Mouse (Mus musculus) kidney, postnatal 0 days (tissue): ENCODE results near the gene Pdhx. TPM values are rescaled to one million over a fixed set of nuclear protein-coding genes. Genes with fewer than 3 reads are reported as not detected.

Source experiments
- ATAC-seq: fragments of 200-750 bp; cut with Nextera tagmentation; replicated peaks from 2 replicates; pipeline ENCODE4 v1.8.0; 2017; ENCODE audit warnings: low read depth, moderate number of reproducible peaks, moderate TSS enrichment, moderate library complexity; ENCODE audit not compliant: low FRiP score
- DNase-seq: peaks from one replicate; pipeline ENCODE4 v3.0.0-alpha.2; 2016; ENCODE audit warnings: low spot score
- H3K27ac ChIP-seq: fragments of 300-500 bp; sonication (generic); 2 replicates; pipeline ENCODE4 v1.5.1; 2014; ENCODE audit warnings: mild to moderate bottlenecking
- H3K27me3 ChIP-seq: fragments of 300-500 bp; sonication (generic); 2 replicates; pipeline ENCODE4 v1.6.1; 2014; ENCODE audit warnings: low read length, mixed read lengths; ENCODE audit not compliant: insufficient read depth
- H3K36me3 ChIP-seq: fragments of 300-500 bp; sonication (generic); 2 replicates; pipeline ENCODE4 v1.6.1; 2014; ENCODE audit warnings: low read length, mixed read lengths; ENCODE audit not compliant: insufficient read depth
- H3K4me1 ChIP-seq: fragments of 300-500 bp; sonication (generic); replicated peaks from 2 replicates; pipeline ENCODE4 v1.6.1; 2014; ENCODE audit warnings: antibody characterized with exemption, low read length, mixed read lengths; ENCODE audit not compliant: insufficient read depth
- H3K4me2 ChIP-seq: fragments of 300-500 bp; sonication (generic); 2 replicates; pipeline ENCODE4 v1.6.1; 2014; ENCODE audit warnings: mild to moderate bottlenecking, low read length, moderate library complexity, mixed read lengths
- H3K4me3 ChIP-seq: fragments of 300-500 bp; sonication (generic); replicated peaks from 2 replicates; pipeline ENCODE4 v1.5.1; 2014; ENCODE audit warnings: low read depth, low read length
- H3K9ac ChIP-seq: fragments of 300-500 bp; sonication (generic); 2 replicates; pipeline ENCODE4 v1.6.1; 2014; ENCODE audit warnings: low read depth, low read length
- H3K9me3 ChIP-seq: fragments of 300-500 bp; sonication (generic); replicated peaks from 2 replicates; pipeline ENCODE4 v1.6.1; 2016; ENCODE audit warnings: low read length, inconsistent platforms, mixed read lengths
- CTCF ChIP-seq: IDR thresholded peaks from 2 replicates; pipeline ENCODE4 v1.5.1; 2016; ENCODE audit warnings: antibody characterized with exemption, low read depth, mild to moderate bottlenecking, moderate library complexity
- WGBS: fragments of 180-500 bp; shearing (Covaris S2); extraction: QIAGEN DNeasy Blood & Tissue Kit; methylation state at CpG from one replicate; pipeline ENCODE4 v1.1.7; 2014; 5-methylcytosine and 5-hydroxymethylcytosine counted together
- polyA plus RNA-seq: library from polyadenylated mRNA; unstranded; fragments of >200 nt; fragmentation: Nextera tagmentation; extraction: Ambion mirVana; gene quantifications from 2 replicates; pipeline ENCODE4 v1.2.1, GENCODE M21; 2015

The Pdhx gene
- polyA plus RNA-seq, 1 experiment from 2014 or later = 41.7 TPM

DNA sequence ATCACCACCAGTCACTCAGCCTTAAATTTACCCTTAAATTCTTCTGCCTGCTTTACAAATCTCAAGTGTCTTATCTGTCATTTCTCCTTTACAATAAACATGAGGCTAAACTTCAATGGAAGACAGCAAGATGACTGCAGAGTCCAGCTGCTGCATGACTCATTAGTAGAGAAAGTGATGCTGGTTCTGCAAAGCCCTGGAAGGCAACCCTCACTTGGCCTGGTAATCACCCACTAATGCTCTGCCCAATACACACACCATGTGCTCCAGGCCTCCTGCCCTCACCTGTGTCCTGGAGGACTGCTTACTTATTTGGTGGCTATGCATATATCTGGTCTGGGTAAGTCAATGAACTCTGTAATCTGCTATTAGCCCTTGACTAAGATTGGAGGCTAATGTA is 57.2 kb downstream of the Pdhx start:
- Histone ChIP-seq H3K4me3 (no peak overlapping the region), H3K36me3 (no peaks in the 10 kb centered on the region), H3K4me2 (no peak overlapping the region), H3K9ac (no peak overlapping the region), H3K4me1 (no peaks in the 10 kb centered on the region), H3K27ac (no peak overlapping the region), H3K27me3 (no peaks in the 10 kb centered on the region), H3K9me3 (no peaks in the 10 kb centered on the region)
- ATAC-seq (no peak), DNase-seq (no peak)
- TF ChIP-seq CTCF = no peak

DNA sequence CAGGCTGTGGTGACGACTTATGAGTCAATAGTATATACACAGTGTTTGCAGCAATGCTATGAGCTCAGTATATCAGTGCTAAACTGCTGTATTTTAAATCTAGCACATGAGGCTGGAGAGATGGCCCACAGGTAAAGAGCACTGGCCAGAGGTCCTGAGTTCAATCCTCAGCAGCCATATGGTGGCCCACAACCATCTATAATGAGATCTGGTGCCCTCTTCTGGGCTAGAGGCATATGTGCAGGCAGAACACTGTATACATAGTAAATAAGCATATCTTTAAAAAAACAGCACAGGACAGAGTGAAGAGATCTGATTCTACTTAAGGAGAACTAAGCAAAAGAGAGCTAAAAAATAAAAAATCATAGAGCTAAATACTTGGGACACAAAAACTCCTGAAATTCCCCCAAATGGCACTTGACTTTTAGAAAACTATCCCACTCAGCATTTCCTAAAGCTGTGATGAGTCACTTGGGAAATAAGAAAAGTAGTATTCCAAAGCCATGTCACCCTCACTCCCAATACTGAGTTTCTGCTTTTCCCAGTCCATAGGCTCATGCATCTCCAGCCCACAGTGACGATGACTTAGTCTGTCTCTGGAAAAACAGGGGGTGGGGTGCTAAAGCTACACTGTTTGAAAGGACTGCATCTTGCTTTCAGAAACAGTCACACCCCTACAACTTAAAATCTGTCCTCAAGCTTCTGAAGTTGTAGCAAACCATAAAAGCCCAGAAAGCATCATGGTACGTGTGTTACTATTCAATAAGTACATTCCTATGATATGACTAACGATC is 60.3 kb downstream of the Pdhx start:
- Histone ChIP-seq H3K4me1 (no peaks in the 10 kb centered on the region), H3K9ac (no peak overlapping the region), H3K4me3 (no peak overlapping the region), H3K9me3 (no peaks in the 10 kb centered on the region), H3K36me3 (no peaks in the 10 kb centered on the region), H3K4me2 (no peak overlapping the region), H3K27ac (no peak overlapping the region), H3K27me3 (no peaks in the 10 kb centered on the region)
- 89% methylated on average over 4 of the region's 4 CpGs for WGBS
- DNase-seq (no peak), ATAC-seq (no peak)
- peak; percentile 58 for TF ChIP-seq CTCF

DNA sequence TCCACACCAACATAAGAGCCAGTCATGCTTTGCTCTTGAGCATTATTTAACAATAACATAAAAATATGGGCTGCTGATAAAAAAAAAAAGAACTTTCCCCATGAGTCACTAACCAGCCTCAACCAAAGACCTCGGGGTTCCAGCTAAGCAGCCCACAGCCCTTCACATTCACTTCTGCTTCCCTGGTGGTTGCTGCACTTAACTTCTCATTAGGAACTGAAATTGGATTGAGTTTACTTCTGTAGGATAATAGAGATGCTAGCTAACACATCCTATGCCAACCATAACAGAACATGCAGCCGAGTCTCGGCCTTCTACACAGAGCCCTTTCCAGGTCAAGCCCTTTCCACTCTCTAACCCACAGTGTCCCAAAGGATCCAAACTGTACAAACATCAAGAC is 65.1 kb downstream of the Pdhx start:
- Histone ChIP-seq H3K4me1 (no peaks in the 10 kb centered on the region), H3K27me3 (no peaks in the 10 kb centered on the region), H3K27ac (no peak overlapping the region), H3K36me3 (no peaks in the 10 kb centered on the region), H3K9me3 (no peaks in the 10 kb centered on the region), H3K4me3 (no peak overlapping the region), H3K9ac (no peak overlapping the region), H3K4me2 (no peak overlapping the region)
- WGBS = 85% methylated on average over 3 of the region's 3 CpGs
- DNase-seq (no peak), ATAC-seq (no peak)
- no peak for TF ChIP-seq CTCF

DNA sequence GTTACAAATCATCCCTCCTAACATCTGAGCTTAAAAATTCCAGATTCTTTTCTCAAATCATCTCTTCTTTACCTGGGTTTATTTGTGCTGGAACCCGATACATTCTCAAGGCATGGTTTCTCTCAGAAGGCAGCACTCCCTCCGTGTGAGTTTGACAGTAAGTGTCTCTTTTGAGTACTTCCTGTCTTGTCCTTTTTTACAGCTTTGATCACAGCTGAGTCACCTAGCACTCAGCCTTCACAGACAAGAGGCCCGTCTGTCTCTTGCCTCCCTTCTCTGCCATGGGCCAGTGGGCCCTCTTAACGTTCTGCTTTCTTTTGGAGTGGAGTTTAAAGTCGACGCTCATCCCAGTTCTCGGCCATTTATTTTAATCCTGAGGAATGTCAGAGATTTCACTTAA is 68.7 kb downstream of the Pdhx start:
- peak; percentile 28 for DNase-seq

DNA sequence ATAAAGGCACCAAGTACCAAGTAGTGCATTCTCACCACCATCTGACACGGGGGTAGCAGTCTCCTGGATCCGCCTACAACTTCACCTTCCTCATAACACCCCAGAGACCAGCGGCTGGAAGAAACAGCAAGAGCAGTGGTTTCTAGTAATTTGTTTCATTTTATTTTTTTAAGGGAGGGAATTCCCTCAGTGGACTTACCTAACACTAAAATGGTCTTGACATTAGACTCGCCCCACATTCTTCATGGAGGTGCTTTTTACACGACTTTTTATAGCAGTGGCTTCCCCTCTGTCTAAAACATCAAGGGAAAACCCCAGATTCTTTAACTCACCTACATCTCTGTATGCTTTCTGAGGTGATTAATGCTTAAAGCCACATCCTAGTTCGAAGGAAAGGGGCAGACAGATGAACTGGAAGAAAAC is 74.1 kb downstream of the Pdhx start:
- WGBS = 31% methylated on average over 6 of the region's 6 CpGs
- no peaks in the 10 kb centered on the region for H3K4me1 ChIP-seq
- no peak overlapping the region for H3K9ac ChIP-seq
- no peak overlapping the region for H3K27ac ChIP-seq
- DNase-seq = no peak
- no peaks in the 10 kb centered on the region for H3K9me3 ChIP-seq
- no peaks in the 10 kb centered on the region for H3K27me3 ChIP-seq
- no peak overlapping the region for H3K4me3 ChIP-seq
- no peaks in the 10 kb centered on the region for H3K36me3 ChIP-seq
- no peak for TF ChIP-seq CTCF
- H3K4me2 ChIP-seq = no peak overlapping the region
- ATAC-seq = no peak

More for the DNA sequence above, 68.7 kb downstream of the Pdhx start:
- Histone ChIP-seq H3K9me3 (no peaks in the 10 kb centered on the region), H3K27me3 (no peaks in the 10 kb centered on the region), H3K36me3 (no peaks in the 10 kb centered on the region), H3K4me2 (no peak overlapping the region), H3K4me1 (no peaks in the 10 kb centered on the region), H3K4me3 (no peak overlapping the region), H3K27ac (no peak overlapping the region), H3K9ac (no peak overlapping the region)
- no peak for ATAC-seq
- WGBS = 32% methylated on average over 7 of the region's 7 CpGs
- no peak for TF ChIP-seq CTCF

DNA sequence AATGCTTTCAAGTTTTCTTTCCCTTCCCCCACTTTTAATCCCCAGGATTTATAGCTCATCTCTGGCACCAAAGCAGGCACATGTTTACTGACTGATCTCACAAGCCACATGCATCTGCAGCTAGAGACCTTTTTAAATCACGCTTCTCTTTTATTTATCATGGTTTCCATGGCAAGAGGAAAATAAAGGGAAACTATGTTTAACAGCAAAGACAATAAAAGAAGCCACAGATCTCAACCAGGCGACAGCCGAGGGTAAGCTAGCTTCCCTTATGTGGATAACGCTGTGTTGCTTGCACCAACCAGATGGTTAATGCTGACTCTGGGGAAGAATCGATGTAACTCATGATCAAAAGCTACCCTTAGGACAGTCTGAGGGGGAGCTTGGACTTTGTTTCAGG is 75.0 kb downstream of the Pdhx start:
- no peak for TF ChIP-seq CTCF
- WGBS = 39% methylated on average over 5 of the region's 5 CpGs
- Histone ChIP-seq H3K4me1 (no peaks in the 10 kb centered on the region), H3K4me3 (no peak overlapping the region), H3K4me2 (no peak overlapping the region), H3K9ac (no peak overlapping the region), H3K27me3 (no peaks in the 10 kb centered on the region), H3K27ac (no peak overlapping the region), H3K36me3 (no peaks in the 10 kb centered on the region), H3K9me3 (no peaks in the 10 kb centered on the region)
- ATAC-seq (no peak), DNase-seq (peak; percentile 56)

DNA sequence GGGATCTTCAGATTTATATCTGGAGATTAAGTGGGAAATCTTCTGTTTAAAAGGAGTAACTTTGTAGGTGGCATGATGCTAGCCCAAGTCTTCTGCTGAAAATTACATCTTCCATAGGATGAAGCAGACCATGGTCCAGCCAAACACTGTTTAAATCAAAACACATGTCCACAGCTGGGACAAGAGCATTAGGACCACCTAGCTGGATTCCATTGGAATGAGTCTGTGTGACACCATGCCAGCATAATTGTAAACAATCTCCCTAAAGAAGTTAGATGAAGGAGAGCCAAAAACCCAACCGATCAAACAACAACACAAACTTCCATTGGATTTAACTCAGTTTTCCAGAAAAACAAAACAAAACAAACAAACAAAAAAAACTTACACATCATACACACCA is 75.4 kb downstream of the Pdhx start:
- no peaks in the 10 kb centered on the region for H3K4me1 ChIP-seq
- DNase-seq (no peak), ATAC-seq (no peak)
- no peak overlapping the region for H3K4me2 ChIP-seq
- H3K36me3 ChIP-seq = no peaks in the 10 kb centered on the region
- no peaks in the 10 kb centered on the region for H3K27me3 ChIP-seq
- no peak overlapping the region for H3K4me3 ChIP-seq
- TF ChIP-seq CTCF = no peak
- H3K9ac ChIP-seq = no peak overlapping the region
- no peak overlapping the region for H3K27ac ChIP-seq
- no peaks in the 10 kb centered on the region for H3K9me3 ChIP-seq
- WGBS = 53% methylated on average over 1 of the region's 1 CpGs
